In genomic region chr6:86153436-86153990, GRCm38 (mm10) we compare ENCODE assay signal across 16 mouse cellular contexts. TPM values are rescaled to one million over a fixed set of nuclear protein-coding genes. Genes with fewer than 3 reads are reported as not detected.
DNase-seq lines count a peak whose midpoint lies in the region; ATAC-seq and TF ChIP-seq lines count a peak whose summit lies in the region.
"Had no signal": no experiment of that assay in that cellular context is flagged by ENCODE, and none has a peak within 500 bp of the region (broad histone marks: within the 10 kb centered on the region; RNA-seq: fewer than 3 reads in every experiment).

No protein-coding gene starts in this region.

- intact Hi-C loops in gastrocnemius, adult 2 months (cut with DNase I) = no loop called here
- intact Hi-C loops in heart, postnatal 36 days (cut with DNase I) = no loop called here

- no peaks in the 10 kb centered on the region for H3K9me3 ChIP-seq in embryonic facial prominence, embryonic 14.5 days (ENCODE audit: control insufficient read depth, low read length)
- H3K9me3 ChIP-seq in embryonic facial prominence, embryonic 10.5 days = no peaks in the 10 kb centered on the region
- H3K9me3 ChIP-seq: embryonic facial prominence, embryonic 15.5 days; lung, embryonic 15.5 days; midbrain, embryonic 12.5 days had no signal

- H3K4me3 ChIP-seq in embryonic facial prominence, embryonic 14.5 days (ENCODE audit: low read depth, low read length) = no peak overlapping the region
- no peak overlapping the region for H3K4me3 ChIP-seq in embryonic facial prominence, embryonic 10.5 days
- H3K4me3 ChIP-seq in gastrocnemius, adult 2 months = no peak overlapping the region
- H3K4me3 ChIP-seq: embryonic facial prominence, embryonic 15.5 days; lung, embryonic 15.5 days; midbrain, embryonic 12.5 days had no signal

- H3K9ac ChIP-seq in embryonic facial prominence, embryonic 14.5 days (ENCODE audit: low read depth, low read length) = no peak overlapping the region
- H3K9ac ChIP-seq: embryonic facial prominence, embryonic 15.5 days; forebrain, postnatal 0 days; hindbrain, embryonic 14.5 days; lung, embryonic 15.5 days; midbrain, embryonic 12.5 days had no signal

- H3K27me3 ChIP-seq in embryonic facial prominence, embryonic 14.5 days (replicated peaks; ENCODE audit: control insufficient read depth, insufficient read depth, low read length) = no peaks in the 10 kb centered on the region
- no peaks in the 10 kb centered on the region for H3K27me3 ChIP-seq in embryonic facial prominence, embryonic 10.5 days (replicated peaks; ENCODE audit: low read depth, poor library complexity, severe bottlenecking)
- H3K27me3 ChIP-seq: lung, embryonic 15.5 days; midbrain, embryonic 12.5 days had no signal

- no peak for ATAC-seq in embryonic facial prominence, embryonic 14.5 days (ENCODE audit: low read depth)
- ATAC-seq: activated CD4-positive, CD25-positive, alpha-beta regulatory T cell, adult 4 months; forebrain, postnatal 0 days had no signal

- H3K4me2 ChIP-seq in embryonic facial prominence, embryonic 14.5 days (ENCODE audit: low read depth, low read length) = no peak overlapping the region
- H3K4me2 ChIP-seq: embryonic facial prominence, embryonic 15.5 days; hindbrain, embryonic 14.5 days; lung, embryonic 15.5 days; midbrain, embryonic 12.5 days had no signal

- H3K27ac ChIP-seq in embryonic facial prominence, embryonic 14.5 days (replicated peaks; ENCODE audit: low read depth, low read length) = no peak overlapping the region
- no peak overlapping the region for H3K27ac ChIP-seq in embryonic facial prominence, embryonic 10.5 days (replicated peaks)
- peak overlapping the region; percentile 40; the same call in 1 of the 2 replicates for H3K27ac ChIP-seq in gastrocnemius, adult 2 months
- H3K27ac ChIP-seq: embryonic facial prominence, embryonic 15.5 days; lung, embryonic 15.5 days; midbrain, embryonic 12.5 days had no signal

- DNase-seq in embryonic facial prominence, embryonic 14.5 days (ENCODE audit: low spot score) = peak; percentile 23
- DNase-seq in embryonic facial prominence, embryonic 10.5 days (ENCODE audit: low spot score) = no peak
- DNase-seq in lung, postnatal 10 days = peak; percentile 25
- DNase-seq in lung, postnatal 25 days (ENCODE audit: low spot score) = no peak
- peak; percentile 44 for DNase-seq in gastrocnemius, adult 2 months
- peak; percentile 23 to 37 for DNase-seq in heart, postnatal 36 days
- DNase-seq in cerebellum, adult 11 months = no peak
- DNase-seq in spleen, postnatal 36 days (ENCODE audit: low spot score in 2 of 2) = no peak
- DNase-seq: forebrain, postnatal 0 days; spleen, adult 18-20 months had no signal

- no peaks in the 10 kb centered on the region for H3K36me3 ChIP-seq in embryonic facial prominence, embryonic 14.5 days (ENCODE audit: control insufficient read depth, insufficient read depth, low read length)
- H3K36me3 ChIP-seq in embryonic facial prominence, embryonic 10.5 days (replicated peaks) = no peaks in the 10 kb centered on the region
- H3K36me3 ChIP-seq: embryonic facial prominence, embryonic 15.5 days; lung, embryonic 15.5 days; midbrain, embryonic 12.5 days had no signal

- peaks cover 3% of the 10 kb centered on the region; the same call in 1 of the 2 replicates for H3K4me1 ChIP-seq in embryonic facial prominence, embryonic 14.5 days (ENCODE audit: control insufficient read depth, insufficient read depth, low read length)
- H3K4me1 ChIP-seq in embryonic facial prominence, embryonic 10.5 days = no peaks in the 10 kb centered on the region

- no peak for TF ChIP-seq CTCF in gastrocnemius, adult 2 months (IDR thresholded peaks at IDR 0.05)

- WGBS in embryonic facial prominence, embryonic 14.5 days = 60% methylated on average over 8 of the region's 8 CpGs
- 64% methylated on average over 8 of the region's 8 CpGs for WGBS in embryonic facial prominence, embryonic 10.5 days

RNA-seq across cellular contexts. Expression of gene Tgfa, which starts 41.5 kb away (rescaled TPM):
- polyA plus RNA-seq in embryonic facial prominence, embryonic 14.5 days (2014; fragmentation: Nextera tagmentation; extraction: Ambion mirVana) = 4.5 and 5.2 TPM in 2 replicates
- 2.1 and 2.4 TPM in 2 replicates for polyA plus RNA-seq in embryonic facial prominence, embryonic 10.5 days (2016; fragmentation: Nextera tagmentation; extraction: Ambion mirVana)
- under 1 TPM; 0.31 to 0.66 TPM for total RNA-seq in gastrocnemius, adult 2 months (2021)
- 1 to 10 TPM; 1.1 to 1.4 TPM for total RNA-seq in heart, postnatal 36 days (2021)
- total RNA-seq: granulocyte monocyte progenitor cell, adult 5-6 weeks had no signal
- polyA plus RNA-seq: activated CD4-positive, CD25-positive, alpha-beta regulatory T cell, adult 4 months had no signal

Comparison
In these comparisons a context has a peak if more than half of its experiments do, and no peak if none do; other contexts are left out.
1. DNase-seq: peak in embryonic facial prominence, embryonic 14.5 days (single experiment), lung, postnatal 10 days (single experiment), gastrocnemius, adult 2 months (single experiment) and heart, postnatal 36 days (2 of 2); none in embryonic facial prominence, embryonic 10.5 days (single experiment), lung, postnatal 25 days (single experiment), cerebellum, adult 11 months (single experiment) and spleen, postnatal 36 days (0 of 2).